In the genomic region with DNA sequence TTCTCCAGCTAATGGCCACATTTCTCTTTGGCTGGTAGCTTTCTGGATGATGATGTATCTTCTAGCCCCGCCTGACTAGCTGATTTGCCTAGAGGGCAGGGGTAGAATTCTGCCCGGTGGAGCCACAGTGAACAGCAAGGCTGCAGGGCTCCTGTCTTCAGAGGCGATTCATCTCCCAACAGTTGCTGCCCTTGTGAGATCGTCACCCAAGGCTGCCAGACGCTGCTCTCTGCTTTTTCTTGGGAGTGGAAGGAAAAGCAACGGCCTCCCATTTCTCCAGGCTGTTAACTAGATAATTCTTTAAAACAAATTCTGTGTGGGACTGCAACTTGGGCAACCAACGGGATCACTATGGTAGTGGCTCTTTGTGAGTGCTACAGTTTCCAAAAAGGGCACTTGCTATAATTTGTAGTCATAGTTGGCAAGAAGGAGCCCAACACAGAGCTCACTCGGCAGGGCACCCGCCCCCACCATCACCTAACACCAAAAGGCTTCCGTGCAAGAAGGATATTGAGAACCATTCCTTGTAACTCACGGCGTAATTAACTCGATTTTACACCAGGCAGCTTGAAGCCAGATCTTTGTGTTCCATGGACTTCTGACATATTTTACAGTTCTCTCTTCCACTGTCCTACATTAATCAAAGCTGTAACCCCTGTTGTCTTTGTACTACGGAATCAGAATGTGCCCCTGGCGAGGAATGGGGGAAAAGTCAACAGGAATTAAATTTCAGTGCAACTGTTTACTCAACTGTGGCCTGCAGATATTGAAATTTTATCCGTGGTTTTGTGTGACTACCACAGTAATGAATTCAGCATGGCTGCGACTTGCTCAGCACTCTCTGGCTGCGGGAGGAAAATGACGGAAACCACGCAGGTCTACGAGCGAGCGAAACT, we compare ENCODE assay signal across 9 mouse cellular contexts.
DNase-seq lines count a peak whose midpoint lies in the region; ATAC-seq and TF ChIP-seq lines count a peak whose summit lies in the region.
"Had no signal": no experiment of that assay in that cellular context is flagged by ENCODE, and none has a peak within 500 bp of the region (broad histone marks: within the 10 kb centered on the region; RNA-seq: fewer than 3 reads in every experiment).

No protein-coding gene starts in this region.

- H3K36me3 ChIP-seq in heart, embryonic 10.5 days = peaks cover 3% of the 10 kb centered on the region; the same call in 1 of the 2 replicates
- peaks cover 10 to 12% of the 10 kb centered on the region in 2 experiments for H3K36me3 ChIP-seq in CH12.LX (replicated peaks in 1 of 2; ENCODE audit: control insufficient read depth in 1 of 2, insufficient read depth in 1 of 2, low read length in 1 of 2)
- H3K36me3 ChIP-seq in embryonic facial prominence, embryonic 11.5 days (replicated peaks; ENCODE audit: control insufficient read depth, insufficient read depth, low read depth, low read length) = no peaks in the 10 kb centered on the region
- no peaks in the 10 kb centered on the region for H3K36me3 ChIP-seq in limb, embryonic 15.5 days

- dilution Hi-C loops in CH12.LX (cut with MboI; ENCODE audit: extremely low pct_ligation_motif_present, extremely low pct_unique_long_range_greater_than_20kb, low sequenced_read_pairs) = no loop called here

- H3K4me2 ChIP-seq in CH12.LX (ENCODE audit: insufficient read depth, low read depth, poor library complexity, severe bottlenecking) = peak overlapping the region; percentile 88
- peak overlapping the region; percentile 27; the same call in 1 of the 2 replicates for H3K4me2 ChIP-seq in embryonic facial prominence, embryonic 11.5 days (ENCODE audit: low read depth, low read length)
- peak overlapping the region; percentile 39 for H3K4me2 ChIP-seq in limb, embryonic 15.5 days

- TF ChIP-seq POLR2A in CH12.LX (IDR thresholded peaks at IDR 0.05; ENCODE audit: low read depth, low read length) = peak; percentile 96
- no peak for TF ChIP-seq POLR2A in lung, adult 2 months (IDR thresholded peaks at IDR 0.05; ENCODE audit: borderline replicate concordance, extremely low read depth, low read depth, low read length)

- no peak for DNase-seq in heart, embryonic 10.5 days (ENCODE audit: low spot score)
- DNase-seq in heart, postnatal 25 days (ENCODE audit: low spot score) = no peak
- DNase-seq in CH12.LX (ENCODE audit: extremely low read depth) = peak; percentile 70
- peak; percentile 85 for DNase-seq in embryonic facial prominence, embryonic 11.5 days (ENCODE audit: low spot score)
- no peak for DNase-seq in spleen, adult 18-20 months
- DNase-seq in cerebellum, adult 11-12 months = no peak
- DNase-seq in lung, adult 2 months = no peak
- DNase-seq: lung, postnatal 10 days had no signal

- peaks cover 5% of the 10 kb centered on the region; the same call in 1 of the 2 replicates for H3K79me2 ChIP-seq in CH12.LX (replicated peaks; ENCODE audit: control insufficient read depth, extremely low read depth, insufficient read depth, poor library complexity, severe bottlenecking)

- H3K27ac ChIP-seq in heart, embryonic 10.5 days = peak overlapping the region; percentile 53
- peak overlapping the region; percentile 86 for H3K27ac ChIP-seq in CH12.LX (ENCODE audit: insufficient read depth, low read depth)
- H3K27ac ChIP-seq in embryonic facial prominence, embryonic 11.5 days (replicated peaks; ENCODE audit: low read depth, low read length) = peak overlapping the region; percentile 77
- peak overlapping the region; percentile 73 for H3K27ac ChIP-seq in limb, embryonic 15.5 days

- peak; percentile 59; the same call in 1 of the 2 replicates for ATAC-seq in embryonic facial prominence, embryonic 11.5 days (replicated peaks; ENCODE audit: insufficient number of reproducible peaks, low FRiP score, low TSS enrichment, low read depth)
- no peak for ATAC-seq in limb, embryonic 15.5 days (ENCODE audit: insufficient number of reproducible peaks, low FRiP score, low TSS enrichment, low read depth)

- intact Hi-C loops in heart, postnatal 25 days (cut with DNase I) = no loop called here

- no peak overlapping the region for H3K4me3 ChIP-seq in heart, embryonic 10.5 days
- H3K4me3 ChIP-seq in CH12.LX (replicated peaks in 1 of 3; ENCODE audit: low read depth in 2 of 3, low read length in 2 of 3, poor library complexity in 1 of 3) = peak overlapping the region; percentile 13 to 58 (median 34)
- no peak overlapping the region for H3K4me3 ChIP-seq in embryonic facial prominence, embryonic 11.5 days (ENCODE audit: low read depth, low read length)
- no peak overlapping the region for H3K4me3 ChIP-seq in limb, embryonic 15.5 days
- no peak overlapping the region for H3K4me3 ChIP-seq in lung, adult 2 months (replicated peaks; ENCODE audit: extremely low read depth, low read depth, low read length)

- peak; percentile 9 for TF ChIP-seq EP300 in CH12.LX (IDR thresholded peaks at IDR 0.05; ENCODE audit: low read length)

- H3K27me3 ChIP-seq in heart, embryonic 10.5 days (ENCODE audit: insufficient read depth, poor library complexity, severe bottlenecking) = no peaks in the 10 kb centered on the region
- H3K27me3 ChIP-seq in CH12.LX (replicated peaks) = no peaks in the 10 kb centered on the region
- H3K27me3 ChIP-seq in embryonic facial prominence, embryonic 11.5 days (ENCODE audit: control insufficient read depth, insufficient read depth, low read length) = no peaks in the 10 kb centered on the region
- no peaks in the 10 kb centered on the region for H3K27me3 ChIP-seq in limb, embryonic 15.5 days

- peak; percentile 11 for TF ChIP-seq RAD21 in CH12.LX (IDR thresholded peaks at IDR 0.05; ENCODE audit: low read depth, low read length)

- H3K4me1 ChIP-seq in heart, embryonic 10.5 days = peaks cover 21% of the 10 kb centered on the region
- H3K4me1 ChIP-seq in CH12.LX (ENCODE audit: control insufficient read depth in 1 of 2, insufficient read depth in 2 of 2) = peaks cover 12 to 37% of the 10 kb centered on the region in 2 experiments
- no peaks in the 10 kb centered on the region; the same call in 1 of the 2 replicates for H3K4me1 ChIP-seq in embryonic facial prominence, embryonic 11.5 days (ENCODE audit: control insufficient read depth, insufficient read depth, low read length)
- H3K4me1 ChIP-seq in limb, embryonic 15.5 days = peaks cover 14% of the 10 kb centered on the region
- no peaks in the 10 kb centered on the region for H3K4me1 ChIP-seq in lung, adult 2 months (ENCODE audit: control insufficient read depth, insufficient read depth, low read length)

- in situ Hi-C loops in CH12.LX (cut with MboI; ENCODE audit: low pct_ligation_motif_present, low pct_unique_long_range_greater_than_20kb, low sequenced_read_pairs) = no loop called here

- TF ChIP-seq CTCF in CH12.LX (conservative IDR thresholded peaks at IDR 0.05 in 1 of 2, IDR thresholded peaks at IDR 0.05 in 1 of 2; ENCODE audit: low read depth in 2 of 2, low read length in 2 of 2) = no peak
- no peak for TF ChIP-seq CTCF in lung, adult 2 months (IDR thresholded peaks at IDR 0.05; ENCODE audit: insufficient read depth, low read length)

- H3K9me3 ChIP-seq in heart, embryonic 10.5 days = no peaks in the 10 kb centered on the region
- no peaks in the 10 kb centered on the region for H3K9me3 ChIP-seq in CH12.LX (replicated peaks; ENCODE audit: low read length)
- H3K9me3 ChIP-seq in embryonic facial prominence, embryonic 11.5 days (replicated peaks; ENCODE audit: control insufficient read depth, low read length) = no peaks in the 10 kb centered on the region
- no peaks in the 10 kb centered on the region for H3K9me3 ChIP-seq in limb, embryonic 15.5 days

- H3K9ac ChIP-seq in CH12.LX (ENCODE audit: insufficient read depth, low read depth) = peak overlapping the region; percentile 93
- H3K9ac ChIP-seq in embryonic facial prominence, embryonic 11.5 days (replicated peaks; ENCODE audit: low read length) = peak overlapping the region; percentile 18
- H3K9ac ChIP-seq in limb, embryonic 15.5 days = no peak overlapping the region

- WGBS in heart, embryonic 10.5 days = 65% methylated on average over 23 of the region's 23 CpGs
- 25% methylated on average over 23 of the region's 23 CpGs for WGBS in embryonic facial prominence, embryonic 11.5 days
- WGBS in limb, embryonic 15.5 days = 18% methylated on average over 23 of the region's 23 CpGs
- 67% methylated on average over 23 of the region's 23 CpGs for WGBS in lung, adult 2 months

TF ChIP-seq in CH12.LX, 34 proteins besides CTCF, POLR2A, EP300 and RAD21 (continues in another document):
- TF ChIP-seq JUN (IDR thresholded peaks at IDR 0.05; ENCODE audit: insufficient read depth, low read depth, low read length) (no peak), NELFE (IDR thresholded peaks at IDR 0.05; ENCODE audit: low read depth, low read length) (peak; percentile 90), MAX (IDR thresholded peaks at IDR 0.05; ENCODE audit: low read length) (no peak), HCFC1 (IDR thresholded peaks at IDR 0.05; ENCODE audit: low read depth, low read length) (peak; percentile 22; the same call in 1 of the 2 replicates), ELF1 (IDR thresholded peaks at IDR 0.05; ENCODE audit: low read depth, low read length) (peak; percentile 32), JUND (conservative IDR thresholded peaks at IDR 0.05; ENCODE audit: low read depth, low read length) (no peak), SMC3 (IDR thresholded peaks at IDR 0.05; ENCODE audit: low read depth, low read length) (peak; percentile 8; the same call in 1 of the 2 replicates), SIN3A (IDR thresholded peaks at IDR 0.05; ENCODE audit: low read length) (peak; percentile 73), CHD1 (IDR thresholded peaks at IDR 0.05; ENCODE audit: low read depth, low read length) (peak; percentile 71; the same call in 1 of the 2 replicates), TCF12 (IDR thresholded peaks at IDR 0.05; ENCODE audit: low read depth, low read length) (peak; percentile 90), ZNF384 (IDR thresholded peaks at IDR 0.05; ENCODE audit: low read depth, low read length) (no peak), TBP (conservative IDR thresholded peaks at IDR 0.05; ENCODE audit: low read depth, low read length) (peak; percentile 90), ZMIZ1 (IDR thresholded peaks at IDR 0.05; ENCODE audit: low read depth, low read length) (peak; percentile 96), NRF1 (IDR thresholded peaks at IDR 0.05; ENCODE audit: low read depth, low read length) (peak; percentile 41; the same call in 1 of the 2 replicates), USF1 (IDR thresholded peaks at IDR 0.05; ENCODE audit: low read depth, low read length) (no peak), POLR2AphosphoS2 (IDR thresholded peaks at IDR 0.05; ENCODE audit: low read depth, low read length) (peak; percentile 90; the same call in 1 of the 2 replicates), BHLHE40 (IDR thresholded peaks at IDR 0.05; ENCODE audit: low read depth, low read length) (peak; percentile 49; the same call in 1 of the 2 replicates), UBTF (IDR thresholded peaks at IDR 0.05; ENCODE audit: low read depth, low read length) (0 out of 2 replicates have a peak, but pooled peaks have one; percentile 57), IRF4 (IDR thresholded peaks at IDR 0.05; ENCODE audit: low read depth, low read length) (peak; percentile 61; the same call in 1 of the 2 replicates), PAX5 (IDR thresholded peaks at IDR 0.05; ENCODE audit: low read length) (no peak)

Comparison
In these comparisons a context has a peak if more than half of its experiments do, and no peak if none do; other contexts are left out.
1. DNase-seq: peak in CH12.LX (single experiment) and embryonic facial prominence, embryonic 11.5 days (single experiment); none in heart, embryonic 10.5 days (single experiment), heart, postnatal 25 days (single experiment), spleen, adult 18-20 months (0 of 2), cerebellum, adult 11-12 months (single experiment) and lung, adult 2 months (single experiment).
2. H3K4me3 ChIP-seq: peak in CH12.LX (3 of 3); none in heart, embryonic 10.5 days (single experiment), embryonic facial prominence, embryonic 11.5 days (single experiment), limb, embryonic 15.5 days (single experiment) and lung, adult 2 months (single experiment).
3. H3K4me2 ChIP-seq: peak in every context shown above with its lines; median percentile 88 in CH12.LX; 39 in limb, embryonic 15.5 days; 27 in embryonic facial prominence, embryonic 11.5 days.
4. Peak in every context shown above with its lines, with median percentiles within 50 percentile points of each other: H3K27ac ChIP-seq.